Mouse (Mus musculus): ENCODE data around the gene Negr1.

Negr1 gene

DNA sequence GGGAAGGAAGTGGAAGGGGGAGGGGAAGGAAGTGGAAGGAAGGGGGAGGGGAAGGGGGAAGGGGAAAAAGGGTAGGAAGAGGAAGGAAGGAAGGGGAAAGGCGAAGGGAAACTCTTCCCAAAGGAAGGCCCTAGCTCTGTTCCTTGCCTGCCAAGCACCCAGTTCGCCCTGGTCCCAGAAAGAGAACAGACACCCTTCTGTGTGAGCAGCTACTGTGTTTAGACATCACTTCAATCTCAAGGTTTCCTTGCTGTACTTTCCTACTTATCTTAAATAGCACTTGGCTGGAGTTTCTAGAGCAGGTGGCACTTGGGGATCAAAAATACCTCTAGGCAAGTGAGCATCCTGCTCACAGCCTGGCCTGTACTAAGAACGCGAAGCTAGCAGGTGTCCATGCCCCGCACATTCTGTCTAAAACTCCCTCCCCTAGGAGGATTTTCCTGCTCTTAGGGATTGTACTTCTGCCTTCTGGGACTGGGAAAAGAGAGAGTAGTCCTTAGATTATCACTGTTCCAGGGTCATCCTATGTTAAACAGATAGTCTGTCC is 128.5 kb downstream of the Negr1 start:
- no peak for DNase-seq (ENCODE audit: low read depth, low spot score)

DNA sequence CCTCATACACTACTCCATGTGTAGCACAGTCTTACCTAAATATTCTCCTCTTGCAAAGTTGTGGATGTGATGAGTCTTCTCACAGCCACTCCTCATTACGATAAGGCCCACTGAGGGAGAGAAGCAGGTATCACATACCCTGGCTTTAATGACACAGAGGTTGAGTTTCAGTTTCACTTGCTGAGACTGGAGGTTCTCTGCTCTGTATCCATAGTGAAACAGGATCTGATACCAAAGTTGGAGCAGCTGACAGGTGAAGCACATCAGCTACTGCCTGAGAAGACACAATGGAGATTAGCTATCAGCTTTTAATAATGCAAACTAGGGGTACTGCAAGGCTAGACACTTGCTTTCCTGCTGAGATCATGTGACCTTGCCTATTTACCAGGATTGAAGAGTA is 137.1 kb downstream of the Negr1 start:
- DNase-seq (ENCODE audit: low read depth, low spot score) = no peak

DNA sequence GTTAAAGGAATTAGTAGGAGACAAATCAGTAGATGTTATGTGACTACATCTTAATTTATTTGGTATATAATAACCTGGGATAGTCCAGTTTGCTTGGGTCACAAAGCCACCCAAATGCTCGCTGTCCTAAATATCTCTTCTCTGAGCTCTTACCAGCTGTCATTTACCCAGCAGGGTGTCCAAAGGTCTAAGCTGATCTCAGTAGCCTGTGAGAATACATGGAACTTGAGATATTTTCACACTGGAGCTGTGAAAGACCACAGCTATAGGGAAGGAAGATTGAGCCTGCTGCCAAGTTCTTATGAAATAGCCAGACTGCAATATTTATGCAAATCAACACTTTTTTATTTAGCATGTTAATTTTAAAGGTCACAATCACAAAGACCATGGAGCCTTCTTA is 141.6 kb downstream of the Negr1 start:
- DNase-seq (ENCODE audit: low read depth, low spot score) = no peak

GRCm38 (mm10) chr3:156710240-156710639 is 148.6 kb downstream of the Negr1 start:
- DNase-seq (ENCODE audit: low read depth, low spot score) = no peak

GRCm38 (mm10) chr3:156710693-156711092 is 149.1 kb downstream of the Negr1 start:
- no peak for DNase-seq (ENCODE audit: low read depth, low spot score)

DNA sequence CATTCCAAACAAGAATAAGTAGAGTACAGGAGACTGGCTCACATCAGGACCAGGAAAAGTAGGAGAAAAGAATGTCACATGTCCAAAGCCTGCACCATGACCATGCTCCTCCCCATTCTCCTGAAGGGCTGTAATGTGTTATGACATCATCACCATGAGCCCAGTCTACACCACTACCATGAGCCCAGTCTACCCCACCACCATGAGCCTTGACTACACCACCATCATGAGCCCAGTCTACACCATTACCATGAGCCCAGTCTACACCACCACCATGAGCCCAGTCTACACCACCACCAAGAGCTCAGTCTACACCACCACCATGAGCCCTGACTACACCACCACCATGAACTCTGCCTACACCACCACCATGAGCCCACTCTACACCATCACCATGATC is 174.7 kb downstream of the Negr1 start:
- DNase-seq (ENCODE audit: low read depth, low spot score) = no peak

DNA sequence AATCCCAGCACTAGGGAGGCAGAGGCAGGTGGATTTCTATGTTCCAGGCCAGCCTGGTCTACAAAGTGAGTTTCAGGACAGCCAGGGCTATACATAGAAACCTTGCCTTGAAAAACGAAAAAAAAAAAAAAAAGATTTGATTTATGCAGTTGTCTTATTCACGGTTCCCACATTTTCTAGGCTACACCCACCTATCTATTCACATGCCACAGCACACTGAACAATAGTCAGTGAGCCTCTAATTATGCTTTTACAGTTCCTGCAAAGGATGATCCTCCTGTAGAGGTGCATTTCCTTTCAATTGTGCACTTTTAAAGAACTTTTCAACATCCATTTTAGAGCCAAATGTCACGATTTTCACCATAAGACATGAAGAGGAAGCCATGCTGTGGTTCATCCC is 177.9 kb downstream of the Negr1 start:
- DNase-seq (ENCODE audit: low read depth, low spot score) = no peak

- no peak for DNase-seq (ENCODE audit: low read depth, low spot score)
Observed at GRCm38 (mm10) chr3:156743266-156743665, 181.7 kb downstream of the Negr1 start.

DNA sequence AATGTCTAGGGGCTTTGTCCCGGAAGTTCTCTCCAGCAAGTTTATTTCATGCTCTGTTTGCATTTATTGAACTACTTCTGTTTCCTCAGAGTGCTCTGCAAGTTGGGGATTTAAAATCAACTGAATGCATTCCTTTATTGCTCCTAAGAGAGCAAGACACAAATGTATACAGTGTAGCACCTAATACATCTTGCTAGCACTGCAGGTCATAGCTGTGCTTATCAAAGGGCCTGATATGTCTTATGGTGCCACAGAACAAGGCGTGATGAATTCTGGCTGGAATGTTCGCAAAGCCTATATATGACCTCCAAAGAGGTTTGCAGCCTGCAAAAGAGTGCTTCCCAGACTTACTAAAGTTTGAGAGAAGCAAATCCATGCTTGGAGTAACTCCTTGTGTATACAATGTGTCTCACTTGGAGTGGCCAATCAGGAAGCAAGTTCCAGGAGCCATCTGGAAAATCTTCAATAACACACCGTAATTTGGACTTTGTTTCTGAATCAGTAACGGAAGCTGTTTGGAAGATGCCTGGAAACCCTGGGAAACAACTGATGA is 183.7 kb downstream of the Negr1 start:
- DNase-seq (ENCODE audit: low read depth, low spot score) = no peak

- no peak for DNase-seq (ENCODE audit: low read depth, low spot score)
Observed at GRCm38 (mm10) chr3:156747456-156747855, 185.9 kb downstream of the Negr1 start.

- DNase-seq (ENCODE audit: low read depth, low spot score) = no peak
Observed at GRCm38 (mm10) chr3:156753780-156754373, 192.3 kb downstream of the Negr1 start.

DNA sequence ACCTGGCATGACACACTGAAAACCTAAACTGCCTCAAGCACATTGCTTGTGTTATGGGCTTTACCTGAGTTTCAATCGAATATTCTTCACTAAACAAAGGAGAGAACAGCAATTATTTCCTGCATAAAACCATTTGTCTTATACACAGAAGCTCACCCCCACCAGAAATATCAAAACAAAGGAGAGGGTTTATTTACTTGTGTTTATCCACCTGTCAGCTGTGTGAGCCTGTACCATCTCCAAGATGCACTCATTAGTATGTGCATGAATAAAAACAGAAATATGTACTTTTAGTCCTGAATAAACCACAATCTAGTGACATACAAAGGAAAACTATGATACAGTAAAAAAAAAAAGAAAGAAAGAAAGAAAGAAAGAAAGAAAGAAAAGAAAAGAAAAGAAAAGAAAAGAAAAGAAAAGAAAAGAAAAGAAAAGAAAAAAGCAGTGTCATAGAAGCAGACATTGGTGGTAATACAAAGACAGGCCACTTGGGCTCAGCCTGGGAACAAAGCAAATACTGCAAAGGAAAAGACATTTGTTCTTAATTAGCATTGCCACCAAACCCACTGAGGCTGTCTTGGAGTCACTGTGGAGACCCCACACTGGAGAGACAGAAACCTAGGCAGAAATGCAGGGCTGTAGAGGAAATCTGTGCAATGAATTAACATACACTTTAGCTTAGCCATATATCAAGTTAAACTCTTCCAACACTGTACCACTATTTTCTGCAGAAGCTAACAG is 193.4 kb downstream of the Negr1 start:
- no peak for DNase-seq (ENCODE audit: low read depth, low spot score)

- no peak for DNase-seq (ENCODE audit: low read depth, low spot score)
Observed at GRCm38 (mm10) chr3:156765015-156765414, 203.4 kb downstream of the Negr1 start.

DNA sequence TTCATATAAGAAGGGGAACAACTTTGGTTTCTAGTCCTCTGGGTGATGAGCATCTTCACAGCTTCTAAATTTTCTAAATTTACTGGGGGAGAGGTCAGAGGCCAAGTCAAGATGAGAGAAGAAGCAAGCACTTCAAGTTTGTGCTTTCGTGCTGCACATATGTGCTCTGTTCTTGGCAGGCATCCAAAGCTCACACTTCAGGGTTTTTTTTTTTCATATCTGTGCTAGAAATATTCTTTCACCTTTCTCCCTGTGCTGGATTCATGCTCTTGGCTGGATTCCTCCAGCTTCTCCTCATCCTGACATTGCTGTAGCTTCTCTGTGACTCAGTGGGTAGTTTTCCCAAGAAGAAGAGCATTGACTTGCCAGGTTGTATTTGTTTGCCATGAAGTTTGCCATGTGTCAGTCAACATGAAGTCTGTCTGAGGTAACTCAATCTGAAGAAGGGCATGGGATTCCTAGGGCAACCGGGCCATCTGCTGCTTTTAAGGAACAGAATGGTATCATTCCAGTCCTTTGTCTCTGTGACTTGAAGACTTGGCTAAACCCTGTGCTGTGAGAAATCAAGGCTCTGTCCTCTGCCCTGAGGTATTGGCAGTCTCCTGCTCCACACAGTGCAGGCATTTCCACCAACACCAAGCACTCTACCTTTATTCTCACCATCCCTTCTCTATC is 204.7 kb downstream of the Negr1 start:
- no peak for DNase-seq (ENCODE audit: low read depth, low spot score)

GRCm38 (mm10) chr3:156771626-156772025 is 210.0 kb downstream of the Negr1 start:
- DNase-seq (ENCODE audit: low read depth, low spot score) = no peak

DNA sequence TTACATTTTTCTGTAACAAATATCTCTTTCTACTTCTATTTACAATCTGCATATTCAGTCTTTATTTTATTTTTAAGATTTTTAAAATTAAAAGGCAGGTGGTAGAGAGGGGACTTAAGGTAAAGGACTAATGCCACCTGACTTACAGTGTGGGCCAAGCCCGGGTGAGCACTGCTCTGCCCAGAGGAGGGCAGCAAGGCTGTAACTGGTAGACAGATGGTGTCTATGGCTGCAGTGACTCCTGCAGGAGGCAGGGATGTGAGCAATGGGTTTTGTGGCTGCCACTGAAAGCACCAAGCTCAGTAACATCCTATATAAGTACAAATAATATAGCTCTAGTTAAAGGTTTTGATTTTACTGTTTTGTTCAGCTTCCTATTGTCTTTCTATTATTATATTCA is 210.5 kb downstream of the Negr1 start:
- no peak for DNase-seq (ENCODE audit: low read depth, low spot score)

DNA sequence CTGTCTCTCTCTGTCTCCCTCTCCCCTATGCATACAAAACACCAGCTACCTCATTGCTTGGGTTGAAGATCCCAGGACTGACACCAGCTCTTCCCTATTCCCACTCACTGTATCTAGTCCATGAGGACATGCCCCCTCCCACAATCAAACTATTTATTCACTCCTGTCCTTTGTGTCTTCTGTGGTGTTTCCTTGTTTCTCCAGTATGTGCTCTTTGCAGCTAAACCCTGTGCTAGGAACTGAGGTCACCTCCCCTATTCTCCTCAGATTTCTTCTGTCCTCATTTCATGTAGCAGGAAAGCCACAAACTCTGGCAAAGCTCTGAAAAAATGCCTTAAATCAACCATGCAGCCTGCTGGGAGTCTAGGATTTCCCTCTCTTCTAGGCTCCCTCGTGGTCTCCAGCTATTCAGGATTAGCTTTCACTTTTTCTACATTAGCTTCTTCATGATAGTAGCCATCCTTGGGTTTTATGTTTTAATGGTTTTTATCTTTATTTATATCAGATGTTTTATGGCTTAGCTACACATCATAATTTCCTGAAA is 222.8 kb downstream of the Negr1 start:
- DNase-seq (ENCODE audit: low read depth, low spot score) = no peak

- DNase-seq (ENCODE audit: low read depth, low spot score) = no peak
Observed at GRCm38 (mm10) chr3:156786355-156786754, 224.8 kb downstream of the Negr1 start.

- no peak for DNase-seq (ENCODE audit: low read depth, low spot score)
Observed at GRCm38 (mm10) chr3:156791234-156791633, 229.6 kb downstream of the Negr1 start.

GRCm38 (mm10) chr3:156792743-156793142 is 231.1 kb downstream of the Negr1 start:
- no peak for DNase-seq (ENCODE audit: low read depth, low spot score)

DNA sequence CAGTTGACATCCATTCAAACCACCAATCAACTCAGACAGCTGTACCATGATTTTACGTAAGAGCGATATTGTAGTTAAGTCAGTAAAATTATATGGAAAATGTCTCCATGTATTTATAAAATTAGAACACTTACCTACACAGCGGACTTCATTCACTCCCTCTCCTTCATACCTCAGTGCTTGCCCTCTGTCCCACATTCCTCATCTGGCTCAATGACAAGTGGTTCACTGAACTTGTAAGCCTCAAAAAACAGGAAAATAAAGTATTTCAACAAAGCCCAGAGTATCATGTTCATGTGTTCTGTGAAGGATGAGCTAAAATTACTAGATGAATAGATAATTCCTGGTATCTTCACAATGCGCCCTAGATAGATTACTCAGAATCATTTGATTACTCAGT is 232.5 kb downstream of the Negr1 start:
- DNase-seq (ENCODE audit: low read depth, low spot score) = no peak

DNA sequence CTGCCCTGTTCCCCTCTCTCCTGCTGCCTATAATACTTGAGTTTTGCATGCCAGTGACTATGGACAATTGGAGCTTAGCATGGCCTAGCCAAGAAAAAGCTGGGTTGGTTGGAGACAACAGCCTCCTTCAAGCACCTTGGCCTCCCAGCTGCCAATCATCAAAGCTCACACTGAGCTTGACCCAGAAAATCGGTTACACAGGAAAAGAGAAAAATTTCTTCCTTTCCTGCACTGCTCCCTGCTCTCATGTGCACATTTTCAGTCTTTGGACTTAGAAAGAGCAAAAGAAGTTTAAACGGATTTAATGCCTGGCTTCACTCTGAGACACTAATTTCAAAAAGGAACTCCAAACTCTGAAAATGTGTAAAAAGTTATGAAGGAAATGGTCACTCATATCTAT is 233.0 kb downstream of the Negr1 start:
- no peak for DNase-seq (ENCODE audit: low read depth, low spot score)

All from R1 (cell line).